Mouse (Mus musculus) c-Kit-positive CD71-positive TER-119-positive erythroid progenitor cells, embryonic 14.5 days (primary cell): ENCODE measurements at regions not wholly inside any gene's neighbourhood (a gene's known extent, or its start where the extent isn't known, plus 50 kb on each side); places are given as distances from the start of the nearest gene placed in this dataset.

Experiments
- DNase-seq: peaks from one replicate; pipeline ENCODE4 v3.0.0-alpha.2; 2013; ENCODE audit warnings: low spot score

- DNase-seq, result no peak
These were observed 230.6 kb downstream of the Snx10 start for GRCm38 (mm10) chr6:51754239-51754681.

DNA sequence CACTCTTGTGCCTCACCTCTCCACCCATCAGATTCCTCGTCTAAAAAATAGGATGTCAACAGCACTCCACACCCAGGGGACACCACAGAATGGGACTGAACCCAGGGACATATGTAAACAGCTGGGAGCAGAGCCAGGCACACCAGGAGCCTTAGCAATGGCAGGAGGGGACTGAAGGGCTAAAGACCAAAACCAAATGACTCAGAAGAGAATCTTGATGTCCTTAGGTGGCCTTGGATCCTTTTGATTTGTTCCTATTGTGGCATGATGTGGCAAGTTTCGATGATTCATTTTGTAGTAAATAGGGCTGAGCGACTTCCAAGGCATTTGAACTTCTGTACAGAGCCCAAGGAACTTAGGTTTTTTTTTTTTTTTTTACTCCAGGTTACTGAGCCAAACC, 233.4 kb downstream of the Snx10 start:
- no peak for DNase-seq

GRCm38 (mm10) chr6:51757746-51758145, 234.0 kb downstream of the Snx10 start:
- no peak for DNase-seq

DNA sequence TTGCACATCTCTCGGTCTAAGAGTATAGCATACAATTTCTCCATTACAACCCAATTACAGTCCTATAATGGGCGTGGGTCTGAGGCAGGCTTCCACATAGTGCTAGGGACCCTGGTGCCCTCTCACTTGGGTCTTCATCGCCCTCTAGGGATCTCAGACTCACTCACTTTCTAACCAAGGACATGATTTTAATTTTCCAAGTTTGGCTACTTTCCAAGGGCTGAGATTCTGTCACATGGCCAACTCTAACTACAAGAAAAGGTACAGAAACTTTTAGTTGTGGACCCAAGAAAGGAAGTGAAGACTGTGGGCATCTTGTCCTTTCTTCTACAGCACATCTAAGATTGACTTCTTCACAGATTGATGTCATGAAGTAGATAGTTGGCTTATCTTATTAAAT, 235.1 kb downstream of the Snx10 start:
- DNase-seq, result no peak

DNA sequence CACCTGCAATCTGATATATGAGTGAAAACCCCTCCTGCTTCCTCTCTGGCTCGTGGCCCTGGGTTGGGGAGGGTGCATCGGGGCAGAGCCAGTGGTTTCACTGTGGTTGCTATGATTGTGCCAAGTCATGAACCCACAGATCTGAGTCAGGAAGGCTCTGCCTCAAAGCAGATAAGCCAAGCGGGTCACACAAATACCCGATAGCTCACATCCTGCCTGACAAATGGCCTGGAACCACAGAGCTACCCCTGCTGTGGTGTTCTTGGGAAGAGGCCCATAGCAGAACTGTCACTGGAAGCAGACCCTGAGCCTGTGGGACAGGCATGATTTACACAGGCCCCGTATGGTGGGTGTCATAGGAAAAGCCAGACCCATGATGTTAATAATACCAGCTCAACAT, 236.7 kb downstream of the Snx10 start:
- DNase-seq, result no peak

DNA sequence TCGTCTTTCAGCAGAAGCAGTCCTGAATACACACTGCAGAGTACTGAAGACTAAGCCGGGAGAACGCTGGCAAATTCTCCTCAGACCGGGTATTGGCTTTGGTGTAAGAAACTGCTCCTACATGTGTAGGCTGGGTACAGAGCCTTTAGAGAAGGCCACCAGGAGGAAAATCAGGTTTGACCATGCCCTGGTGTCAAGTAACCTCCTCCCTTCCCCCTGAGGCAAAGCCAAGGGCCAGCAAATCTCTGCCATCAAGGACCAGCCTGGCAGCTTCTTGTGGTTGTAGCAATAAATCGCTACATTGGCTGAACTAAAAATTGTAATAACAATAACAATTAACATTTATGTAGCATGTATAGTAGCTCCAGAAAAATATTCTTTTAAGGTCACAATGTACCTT, 237.8 kb downstream of the Snx10 start:
- DNase-seq, result no peak

DNA sequence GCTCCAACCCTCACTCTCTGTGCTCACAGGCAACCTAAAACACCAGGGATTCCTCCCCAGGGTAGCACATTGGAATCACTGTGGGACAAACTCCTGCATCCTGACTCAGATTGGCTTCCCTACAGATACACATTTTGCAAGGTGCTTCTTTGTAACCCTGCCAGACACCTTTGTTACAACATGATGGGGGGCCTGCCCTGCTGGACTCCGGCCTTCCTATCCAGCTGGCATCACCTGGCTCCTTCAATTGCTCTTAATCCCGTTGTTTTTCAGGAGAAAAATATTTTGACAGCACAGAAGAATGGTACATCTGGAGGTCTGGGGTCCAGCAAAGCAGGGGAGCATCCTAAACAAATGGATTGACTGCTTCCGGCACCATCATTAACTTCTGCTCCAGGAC, 242.8 kb downstream of the Snx10 start:
- no peak for DNase-seq

- DNase-seq, result no peak
These were observed 244.1 kb downstream of the Snx10 start for GRCm38 (mm10) chr6:51767582-51768341.

- DNase-seq, result no peak
These were observed 241.3 kb downstream of the Skap2 start for GRCm38 (mm10) chr6:51771001-51771400.

- no peak for DNase-seq
These were observed 240.9 kb downstream of the Skap2 start for GRCm38 (mm10) chr6:51771424-51771823.

DNA sequence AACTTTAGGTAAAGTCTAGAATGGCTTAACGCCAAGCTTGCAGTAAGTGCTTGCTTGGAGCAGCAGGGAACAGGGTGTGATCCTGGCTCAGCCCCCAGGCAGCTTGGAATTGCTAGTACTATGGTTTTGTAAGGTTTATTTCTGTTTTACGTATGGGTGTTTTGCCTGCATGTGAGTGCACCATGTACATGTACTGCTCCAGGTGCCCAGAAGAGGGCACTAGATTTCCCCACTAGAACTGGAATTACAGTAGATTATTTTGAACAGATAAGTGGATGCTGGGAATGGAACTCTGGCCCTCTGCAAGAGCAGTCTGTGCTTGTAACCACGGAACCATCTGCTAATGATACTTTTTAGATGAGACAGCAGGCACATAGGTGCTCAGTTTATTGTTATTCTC, 237.6 kb downstream of the Skap2 start:
- DNase-seq, result no peak

DNA sequence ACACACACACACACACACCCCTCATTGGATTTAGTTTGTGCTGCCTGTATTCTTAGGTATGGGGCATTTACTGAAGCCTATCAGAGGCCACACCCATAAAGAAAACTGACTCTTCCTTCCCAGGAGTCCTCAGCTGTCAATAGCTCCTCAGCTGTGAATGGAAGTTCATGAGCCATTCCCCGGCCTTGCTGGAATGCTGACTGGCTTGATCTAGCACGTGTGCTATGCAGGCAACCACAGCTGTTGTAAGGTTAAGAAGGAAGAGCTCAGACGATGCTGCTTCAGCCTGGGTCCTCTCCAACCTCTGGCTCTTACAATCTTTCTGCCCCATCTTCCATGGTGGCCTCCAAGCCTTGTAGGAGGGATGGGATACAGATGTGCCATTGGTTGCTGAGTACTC, 226.7 kb downstream of the Skap2 start:
- DNase-seq, result no peak

- no peak for DNase-seq
These were observed 225.5 kb downstream of the Skap2 start for GRCm38 (mm10) chr6:51786836-51787235.

DNA sequence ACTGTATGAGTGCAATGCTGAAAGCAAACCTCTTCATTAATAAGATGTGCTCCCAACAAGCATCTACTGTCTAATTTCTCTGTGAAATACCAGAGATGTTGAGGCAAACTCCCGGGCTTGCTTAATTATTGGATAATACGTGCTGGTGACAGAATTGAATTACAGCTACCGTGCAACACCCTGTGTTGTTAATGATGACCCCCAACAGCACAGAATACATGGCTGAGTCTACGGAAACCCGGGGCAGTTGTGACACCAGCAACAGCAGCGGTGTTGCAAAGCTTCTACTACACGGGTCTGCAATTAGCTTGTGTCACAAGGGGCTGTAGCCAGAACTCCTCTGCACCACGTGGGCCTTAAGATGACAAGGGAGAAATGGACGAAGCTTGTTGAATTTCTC, 224.2 kb downstream of the Skap2 start:
- no peak for DNase-seq

DNA sequence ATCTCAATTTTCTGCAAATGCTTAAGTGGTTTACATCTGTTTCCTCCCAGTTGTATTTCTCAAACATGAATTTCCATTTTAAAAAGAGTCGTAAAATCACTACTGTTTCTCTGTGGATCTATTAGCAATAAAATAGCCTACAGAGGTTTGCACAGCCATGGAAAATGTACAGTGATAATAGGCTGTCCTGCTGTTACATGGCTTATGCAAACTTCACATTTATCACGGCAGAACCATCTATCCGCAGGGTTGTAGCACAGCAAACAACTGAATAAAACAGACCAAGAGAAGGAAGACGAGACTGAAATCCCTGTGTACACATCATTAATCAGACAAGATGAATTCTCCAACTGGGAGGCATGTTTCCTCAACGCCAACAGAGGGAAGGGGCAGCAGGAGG, 222.1 kb downstream of the Skap2 start:
- DNase-seq, result no peak

DNA sequence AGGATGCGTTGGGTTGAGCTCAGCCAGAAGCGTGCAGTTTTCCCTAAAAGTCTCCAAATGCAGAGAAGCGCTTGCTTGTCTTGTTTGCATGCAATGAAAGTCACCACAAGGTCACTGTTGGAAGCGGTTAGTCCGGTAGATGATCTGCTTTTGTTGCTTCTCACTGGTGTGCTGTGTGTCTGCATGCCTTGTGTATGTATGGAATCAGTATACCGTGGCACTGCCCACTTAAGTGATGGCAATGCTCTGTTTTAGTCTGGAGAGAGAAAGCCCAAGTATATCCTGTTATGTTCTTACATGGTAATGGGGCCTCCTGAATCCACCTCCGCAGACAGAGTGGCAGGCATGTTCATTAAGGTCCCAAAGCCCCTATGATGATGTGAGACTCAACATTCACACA, 221.7 kb downstream of the Skap2 start:
- no peak for DNase-seq

DNA sequence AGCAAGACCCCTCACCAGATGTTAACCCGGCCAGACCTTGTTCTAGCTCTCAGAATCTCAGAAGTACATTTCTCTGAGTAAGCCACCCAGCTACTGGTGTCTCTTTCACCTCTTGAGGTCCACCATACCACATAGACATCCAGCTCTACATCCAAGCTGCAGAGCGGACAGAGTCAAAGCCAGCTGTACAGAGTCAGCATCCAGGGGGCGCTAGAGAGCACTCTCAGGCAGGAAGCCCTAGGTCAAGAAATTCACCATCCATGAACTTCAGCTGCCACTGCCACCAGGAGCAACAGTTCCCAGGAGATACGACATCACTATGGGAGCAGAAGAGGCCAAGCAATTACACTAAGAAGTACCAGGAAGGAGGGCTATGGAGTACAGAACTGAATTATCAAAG, 217.0 kb downstream of the Skap2 start:
- peak; percentile 27 for DNase-seq

- no peak for DNase-seq
These were observed 213.6 kb downstream of the Skap2 start for GRCm38 (mm10) chr6:51798577-51799240.

DNA sequence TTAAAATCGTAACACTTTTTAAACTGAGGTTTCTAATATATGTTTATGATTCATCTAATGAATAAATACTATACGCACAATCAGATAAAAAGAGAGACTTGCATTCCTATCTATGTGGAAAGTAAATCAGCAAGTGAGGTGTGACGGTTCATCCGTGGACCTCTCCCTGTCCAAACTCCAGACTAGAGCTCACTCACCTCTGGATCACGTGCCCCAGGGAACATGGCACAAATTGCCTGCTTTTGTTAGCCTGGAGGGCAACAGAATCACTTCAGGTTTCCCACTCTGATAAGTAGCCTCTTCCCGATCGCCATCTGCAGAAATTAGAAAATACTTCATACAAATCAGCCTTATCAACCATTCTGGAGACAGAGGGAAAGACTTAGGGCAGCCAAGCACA, 206.7 kb downstream of the Skap2 start:
- DNase-seq, result no peak
